Mouse (Mus musculus) spleen, adult 2 months (tissue): ENCODE measurements around the gene Ubp1.

Experiments used
- CTCF ChIP-seq: fragments of 200-500 bp; IDR thresholded peaks from 2 replicates; pipeline ENCODE4 v1.5.1; 2011; ENCODE audit warnings: mild to moderate bottlenecking, inconsistent platforms; ENCODE audit not compliant: insufficient read depth, insufficient read length, insufficient replicate concordance; ENCODE audit errors: extremely low read depth
- POLR2A ChIP-seq: fragments of 200-500 bp; IDR thresholded peaks from 2 replicates; pipeline ENCODE4 v1.6.1; 2011; ENCODE audit warnings: low read depth, low read length, inconsistent platforms

GRCm38 (mm10) chr9:113957777-113958176, 27.0 kb downstream of the Ubp1 start:
- no peak for TF ChIP-seq CTCF
- TF ChIP-seq POLR2A: no peak
